Mouse (Mus musculus): ENCODE results near the gene Crip3.

Crip3 gene

GRCm38 (mm10) chr17:46455110-46455691, 26.5 kb downstream of the Crip3 start:
- in situ Hi-C loops (cut with MboI, MseI), result no loop called here

DNA sequence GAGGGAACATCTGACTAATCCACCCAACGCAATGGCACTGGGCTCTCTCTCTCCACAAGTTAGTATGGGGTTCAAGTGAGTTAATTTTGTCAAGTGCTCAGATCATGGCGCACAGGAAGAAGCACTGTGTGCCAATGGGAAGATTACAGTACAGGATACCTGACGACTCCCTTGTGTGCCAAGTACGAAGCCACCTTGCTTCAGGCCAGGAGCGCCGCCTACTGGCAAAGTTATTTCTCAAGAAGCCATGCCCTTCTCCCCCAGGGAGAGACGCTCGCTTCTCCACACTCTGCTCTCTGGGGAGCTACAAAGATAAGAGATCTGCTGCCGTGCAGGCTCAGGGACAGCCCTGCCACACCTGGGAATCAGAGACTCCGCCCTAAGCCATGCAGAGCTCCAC, 29.1 kb downstream of the Crip3 start:
- in situ Hi-C loops (cut with MboI, MseI), result no loop called here

- in situ Hi-C loops (cut with MboI, MseI), result no loop called here
Observed at GRCm38 (mm10) chr17:46458439-46458838, 29.7 kb downstream of the Crip3 start.

- in situ Hi-C loops (cut with MboI, MseI), result loop anchor here (10.0 kb wide), 1 partner anchor 794 kb away; no protein-coding TSS in a partner anchor
Observed at GRCm38 (mm10) chr17:46460673-46461072, 31.9 kb downstream of the Crip3 start.

DNA sequence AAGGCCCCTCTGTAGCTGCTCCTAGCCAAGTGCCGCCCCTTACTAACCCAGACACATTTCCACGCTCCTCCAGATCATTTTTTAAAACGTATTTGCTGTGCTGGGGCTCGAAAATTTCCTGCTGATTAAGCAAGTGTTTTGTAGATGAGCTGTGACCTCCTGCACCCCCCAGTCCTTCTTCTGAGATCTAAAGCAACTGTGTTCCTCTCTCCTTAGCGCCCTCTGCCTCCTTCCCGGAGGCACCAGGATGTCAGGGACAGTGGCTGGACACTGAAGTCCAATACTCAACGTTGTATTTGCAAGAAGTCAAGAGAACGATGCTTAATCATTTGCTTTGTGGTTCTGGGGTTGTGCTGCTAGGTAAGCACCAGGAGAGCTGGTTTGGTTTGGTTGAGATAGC, 32.6 kb downstream of the Crip3 start:
- in situ Hi-C loops (cut with MboI, MseI), result loop anchor here (10.0 kb wide), 1 partner anchor 793 kb away; no protein-coding TSS in a partner anchor

DNA sequence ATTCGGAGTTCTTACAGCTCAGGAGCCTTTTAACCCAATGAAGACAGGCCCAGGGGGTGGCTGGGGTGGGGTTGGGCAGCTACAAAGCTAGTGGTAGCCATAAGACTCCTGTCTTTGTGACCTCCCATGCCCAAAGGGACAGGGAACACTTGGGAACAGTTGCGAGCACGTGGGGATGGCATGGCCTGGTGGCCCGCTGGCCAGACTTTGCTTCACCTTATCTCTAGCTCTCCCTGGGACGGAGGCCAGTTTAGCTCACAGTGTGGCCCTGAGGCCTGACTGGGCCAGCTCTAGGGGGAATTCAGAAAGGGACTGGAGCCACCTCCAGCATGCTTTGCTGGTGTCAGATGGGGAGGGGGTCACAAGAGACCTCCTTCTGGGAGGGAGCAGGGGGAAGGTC, 33.5 kb downstream of the Crip3 start:
- in situ Hi-C loops (cut with MboI, MseI), result loop anchor here (10.0 kb wide), 1 partner anchor 793 kb away; no protein-coding TSS in a partner anchor

DNA sequence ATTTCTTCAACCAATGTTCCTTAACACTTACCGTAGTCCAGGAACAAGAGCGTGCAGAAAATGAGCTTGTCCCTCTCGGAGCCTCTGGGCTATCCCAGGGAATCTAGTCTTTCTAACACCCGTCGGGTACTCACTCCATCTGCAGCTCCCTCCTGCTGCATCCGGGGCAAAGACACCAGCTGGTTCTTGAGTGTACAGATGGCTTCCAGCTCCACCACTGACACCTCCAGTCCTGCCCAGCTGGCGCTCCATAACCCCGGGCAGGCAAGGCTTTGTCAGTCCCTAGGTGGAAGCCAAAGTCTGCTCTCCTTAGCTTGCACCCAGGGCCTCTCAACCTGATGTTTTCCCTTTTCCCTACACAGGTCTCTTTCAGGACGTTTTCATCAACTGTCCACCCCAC, 39.1 kb downstream of the Crip3 start:
- in situ Hi-C loops (cut with MboI, MseI), result loop anchor here (10.0 kb wide), 1 partner anchor 787 kb away; no protein-coding TSS in a partner anchor

- in situ Hi-C loops (cut with MboI, MseI), result no loop called here
Observed at GRCm38 (mm10) chr17:46476601-46477000, 47.9 kb downstream of the Crip3 start.

DNA sequence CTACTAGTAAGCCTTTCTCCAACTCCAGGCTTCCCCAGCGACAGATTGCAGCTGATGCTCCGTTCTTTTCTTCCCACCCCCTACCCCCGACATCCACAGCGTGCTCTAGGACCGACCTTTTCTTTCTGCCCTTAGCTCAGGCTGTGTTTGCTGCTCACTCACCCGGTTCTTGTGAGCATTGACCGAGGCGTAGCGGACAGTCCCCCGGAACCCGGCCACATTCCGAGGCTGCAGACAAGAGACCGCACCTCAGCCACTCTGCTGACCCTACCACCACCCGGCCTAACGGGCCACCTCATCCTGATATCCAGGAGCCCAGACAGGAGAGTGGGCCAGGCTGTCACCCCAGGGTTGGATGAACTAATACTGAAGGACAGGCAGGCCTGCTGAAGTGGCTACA, 48.6 kb downstream of the Crip3 start:
- in situ Hi-C loops (cut with MboI, MseI), result no loop called here
